Mouse (Mus musculus) layer of hippocampus, adult 2 months (tissue): Measurements from ENCODE around the gene Asdurf. TPM values are rescaled to one million over a fixed set of nuclear protein-coding genes. Genes with fewer than 3 reads are reported as not detected.
"Not testable (repeated sequence)": the region's sequence is repeated elsewhere in the genome, so short reads cannot be mapped to it uniquely, and the experiment has no call there.

Source experiments
- DNase-seq, 2 experiments: peaks; one replicate each; pipeline ENCODE4 v3.0.0; 2022; ENCODE audit warnings: low spot score in 2 of 2
- H3K27ac ChIP-seq: fragments of 200-600 bp; 2 replicates; pipeline ENCODE4 v1.8.1; 2022
- H3K4me3 ChIP-seq: fragments of 200-600 bp; 2 replicates; pipeline ENCODE4 v1.8.1; 2022; ENCODE audit warnings: mild to moderate bottlenecking
- CTCF ChIP-seq: fragments of 200-600 bp; conservative IDR thresholded peaks from 2 replicates; pipeline ENCODE4 v1.8.1; 2022; ENCODE audit warnings: antibody characterized with exemption, mild to moderate bottlenecking, moderate library complexity
- long read RNA-seq, 2 experiments: library from polyadenylated mRNA; stranded (forward); transcript quantifications; one replicate each; pipeline ENCODE4 v2.0.0; 2021; ENCODE audit warnings: borderline mapping rate in 2 of 2
- total RNA-seq, 2 experiments: library from RNA; stranded (reverse); gene quantifications; 2 replicates each; pipeline ENCODE4 v1.2.3; 2021

Asdurf gene
- total RNA-seq: 1 to 10 TPM in 1 of 2 experiments, not detected in 1; 2.9 TPM
- long read RNA-seq, experiment 1: 0 reads
- long read RNA-seq, experiment 2: 0 reads

DNA sequence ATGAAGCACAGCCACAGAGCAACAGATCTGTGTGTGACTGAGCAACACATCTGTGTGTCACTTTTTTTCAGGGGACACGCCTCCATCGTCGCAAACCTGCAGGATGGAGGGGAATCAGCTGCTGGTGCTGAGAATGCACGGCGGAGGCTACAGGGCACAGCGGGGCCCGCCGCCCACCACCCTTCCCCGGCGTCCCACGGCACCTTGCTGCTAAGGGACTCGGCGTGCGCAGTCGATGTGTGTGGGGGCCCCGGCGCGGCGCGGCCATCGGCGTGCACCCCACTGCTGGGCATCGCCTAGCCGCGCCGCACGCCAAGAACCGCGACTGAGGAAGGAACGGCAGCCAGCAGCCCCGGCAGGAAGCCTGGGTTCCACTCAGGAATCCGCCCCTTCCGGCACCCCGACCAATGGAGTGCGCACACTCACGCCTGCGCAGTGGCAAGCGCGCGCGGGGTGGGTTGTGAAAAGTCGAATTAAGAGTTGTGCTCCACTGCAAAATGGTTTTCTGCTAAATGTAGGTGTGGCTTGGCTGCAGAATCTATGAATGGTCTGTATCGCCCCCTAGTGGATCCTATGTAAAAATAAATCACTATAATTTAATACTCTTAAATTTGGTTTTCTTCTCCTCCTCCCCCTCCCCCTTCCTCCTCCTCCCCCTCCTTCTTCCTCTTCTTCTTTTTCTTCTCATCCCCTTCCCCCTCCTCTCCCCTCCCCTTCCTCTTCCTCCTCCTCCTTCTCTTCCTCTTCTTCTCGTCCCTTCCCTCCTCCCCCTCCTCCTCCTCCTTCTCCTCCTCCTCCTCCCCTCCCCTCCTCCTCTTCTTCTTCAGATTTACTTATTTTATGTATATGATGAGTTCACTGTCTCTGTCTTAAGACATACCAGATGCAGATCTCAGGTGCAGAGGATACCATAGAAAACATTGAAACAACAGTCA lies at the start of gene Asdurf, which contains the start of the genes Gm28551 and Asnsd1:
Gene Asdurf, minus strand, starts transcription at position 293 of the 935 bp plus-strand sequence.
Gene Gm28551, minus strand, starts transcription at position 341 of the 935 bp plus-strand sequence.
Gene Asnsd1, minus strand, starts transcription at position 426 of the 935 bp plus-strand sequence.
- TF ChIP-seq CTCF: peak; percentile 81
- peak within 1 kb of the TSS; percentile 93 for H3K27ac ChIP-seq
- H3K4me3 ChIP-seq: peak within 1 kb of the TSS; percentile 88
- peak; percentile 97 to 98 for DNase-seq

DNA sequence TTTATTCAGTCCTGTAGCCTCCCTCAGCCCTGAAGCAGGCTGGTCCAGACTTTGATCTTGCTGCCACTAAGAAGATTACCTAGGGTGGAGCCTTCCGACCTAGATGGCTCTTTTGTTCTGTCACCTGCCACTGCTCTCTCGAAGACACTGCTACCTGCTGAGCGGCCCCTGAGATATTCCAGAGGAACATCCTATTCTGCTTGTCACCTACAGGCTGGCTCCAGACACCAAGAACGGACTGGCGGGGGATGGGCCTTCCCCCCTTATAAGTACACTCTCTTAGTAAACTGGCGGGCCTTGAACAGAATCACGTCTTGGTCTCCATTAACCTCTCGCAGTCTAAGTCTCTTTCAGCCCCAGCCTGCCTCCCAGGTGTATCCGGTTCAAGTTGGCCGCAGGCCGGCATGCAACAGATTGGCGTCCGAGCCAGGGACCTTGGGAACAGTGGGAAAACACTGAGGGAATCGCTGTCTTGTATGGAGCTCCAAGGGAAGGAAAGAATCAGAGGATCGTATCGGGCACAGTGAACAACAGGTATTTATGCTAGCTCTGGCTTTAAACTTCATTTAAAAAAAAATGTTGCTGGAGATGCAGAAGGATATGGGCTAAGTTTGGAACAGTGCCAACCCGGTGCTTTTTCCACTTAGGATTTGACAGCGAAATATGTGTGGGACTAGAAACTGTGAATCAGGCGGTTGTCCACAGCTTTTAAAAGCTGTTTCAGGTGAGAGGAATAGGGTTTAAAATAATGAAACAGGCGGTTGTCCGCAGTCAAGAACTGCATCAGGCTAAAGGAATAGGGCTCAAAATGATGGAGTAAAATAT lies 41.7 kb upstream of the Asdurf start:
- H3K4me3 ChIP-seq: not testable (repeated sequence)
- peak in 1 of 2 experiments; percentile 7 for DNase-seq

DNA sequence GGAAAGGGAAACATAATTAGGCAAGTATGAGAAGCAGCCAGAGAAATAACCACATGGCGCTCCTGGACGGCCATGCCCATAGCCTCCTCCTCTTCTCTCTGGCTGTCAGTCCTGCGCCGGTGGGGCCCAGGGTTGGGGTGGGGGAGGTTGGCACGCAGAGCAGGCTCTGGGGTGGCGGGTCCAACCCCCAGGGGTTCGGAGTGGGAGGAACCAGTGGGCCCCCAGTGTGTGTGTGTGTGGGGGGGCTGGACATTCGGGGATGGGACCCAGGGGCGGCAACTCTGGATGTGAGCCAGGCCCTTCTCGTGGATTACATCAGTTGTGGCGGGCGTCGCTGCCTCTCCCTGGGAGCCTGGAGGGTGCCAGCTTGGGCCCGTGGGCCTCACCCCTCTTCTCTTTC lies 36.3 kb upstream of the Asdurf start:
- Histone ChIP-seq H3K4me3 (no peak overlapping the region), H3K27ac (no peak overlapping the region)
- DNase-seq: no peak
- TF ChIP-seq CTCF: no peak

More for the DNA sequence above, 41.7 kb upstream of the Asdurf start:
- H3K27ac ChIP-seq: not testable (repeated sequence)

DNA sequence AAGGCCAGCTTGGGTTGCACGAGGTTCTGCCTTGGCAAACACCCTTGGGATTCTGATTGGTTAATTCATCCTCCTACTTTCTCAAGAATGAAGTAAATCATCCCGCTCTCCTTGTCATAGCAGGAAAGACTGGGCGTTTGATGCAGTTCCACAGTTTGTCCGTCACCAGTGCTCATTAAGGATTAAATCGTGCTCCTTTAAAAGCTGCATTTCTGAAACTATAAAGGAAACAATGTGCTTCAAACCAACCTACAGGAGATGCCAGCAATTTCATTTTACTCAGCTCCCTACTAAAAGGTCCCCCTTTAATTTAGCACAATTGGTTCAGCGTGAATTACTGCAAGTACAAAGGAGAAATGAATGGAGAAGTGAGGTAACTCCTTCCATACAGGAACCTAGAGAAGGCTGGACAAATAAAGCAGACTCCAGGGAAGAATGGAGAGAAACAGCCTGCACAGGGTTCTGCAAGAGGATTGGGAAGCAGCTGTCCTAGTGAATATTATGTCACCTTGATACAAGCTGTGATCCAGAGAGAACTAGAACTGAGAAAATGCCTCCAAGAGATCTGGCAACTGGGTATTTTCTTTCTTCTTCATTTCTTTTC lies 31.8 kb upstream of the Asdurf start:
- Histone ChIP-seq H3K4me3 (no peak overlapping the region), H3K27ac (no peak overlapping the region)
- no peak for TF ChIP-seq CTCF
- no peak for DNase-seq

DNA sequence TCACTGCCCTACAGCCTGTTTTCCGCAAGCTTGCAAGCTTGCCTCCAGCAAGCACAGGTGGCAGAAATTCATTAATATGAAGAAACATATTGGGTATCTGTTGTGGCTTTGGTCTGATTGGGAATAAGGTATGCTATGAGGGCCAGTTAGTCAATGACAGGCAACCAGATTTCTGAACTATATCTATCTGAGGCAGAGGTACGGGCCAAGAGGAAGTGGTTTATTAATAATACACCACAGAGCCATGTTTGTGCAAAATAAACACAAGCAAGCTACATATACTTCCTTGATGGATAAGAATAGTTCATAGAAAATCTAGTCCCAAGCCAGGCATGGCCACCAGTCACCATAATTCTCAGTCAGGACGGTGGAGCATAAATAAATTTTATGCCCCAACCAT lies 25.3 kb upstream of the Asdurf start:
- Histone ChIP-seq H3K4me3 (no peak overlapping the region), H3K27ac (no peak overlapping the region)
- no peak for TF ChIP-seq CTCF
- DNase-seq: no peak

DNA sequence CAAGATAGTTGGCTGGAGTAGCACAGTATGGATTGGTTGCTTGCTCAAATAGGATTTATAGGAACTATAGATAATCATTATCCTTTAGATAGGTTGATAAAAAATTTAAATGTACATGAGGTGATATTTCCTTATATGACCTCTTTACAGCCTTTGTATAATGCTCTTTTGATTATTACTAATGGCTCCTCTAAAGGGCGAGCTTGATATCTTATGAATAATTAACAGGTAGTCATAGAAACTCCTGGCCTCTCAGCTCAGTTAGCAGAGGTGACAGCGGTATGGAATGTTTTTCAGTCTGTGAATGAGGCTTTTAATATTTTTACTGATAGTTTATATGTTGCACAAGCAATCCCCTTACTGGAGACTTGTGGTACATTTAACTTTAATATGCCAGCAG lies 23.5 kb upstream of the Asdurf start:
- H3K27ac ChIP-seq, DNase-seq, H3K4me3 ChIP-seq: not testable (repeated sequence)

DNA sequence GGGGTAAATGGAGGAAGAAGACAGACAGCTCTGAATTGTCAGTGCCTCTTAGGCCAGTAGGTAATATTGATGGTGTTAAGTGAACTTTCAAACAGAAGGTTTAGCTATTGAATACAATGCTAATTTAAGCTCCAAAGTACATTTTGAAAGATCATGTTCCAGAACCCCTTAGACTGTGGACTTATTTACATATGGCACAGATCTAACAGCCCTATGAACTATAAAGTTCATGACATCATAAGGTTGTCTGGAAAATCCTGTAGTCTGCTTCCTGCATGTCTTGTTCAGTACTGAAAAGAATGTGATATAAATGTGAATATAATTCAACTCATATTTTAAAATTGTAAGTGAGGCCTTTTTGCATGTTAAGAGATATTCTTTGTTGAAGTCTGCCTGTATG lies 6.6 kb upstream of the Asdurf start:
- Histone ChIP-seq H3K27ac (no peak overlapping the region), H3K4me3 (no peak overlapping the region)
- no peak for DNase-seq
- no peak for TF ChIP-seq CTCF

DNA sequence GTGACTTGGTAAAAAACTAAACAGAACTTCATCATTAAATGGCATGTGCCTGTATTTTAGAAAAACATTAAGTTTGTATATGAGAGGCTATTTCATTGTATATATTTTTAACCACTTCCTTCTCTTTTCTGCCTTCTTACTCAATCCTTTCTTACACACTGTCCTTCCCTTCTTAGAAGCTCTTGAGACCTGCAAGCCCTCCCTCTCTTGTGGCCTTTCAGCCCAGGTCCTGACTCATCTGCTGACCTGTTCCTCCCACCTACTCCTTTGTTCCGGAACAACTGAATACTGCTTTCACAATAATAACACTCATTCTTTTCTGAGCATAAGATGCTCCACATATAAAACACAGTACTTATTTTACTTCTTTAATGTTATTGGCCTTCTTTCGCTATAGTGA lies 11.3 kb downstream of the Asdurf start:
- Histone ChIP-seq H3K4me3 (no peak overlapping the region), H3K27ac (no peak overlapping the region)
- DNase-seq: no peak
- no peak for TF ChIP-seq CTCF

DNA sequence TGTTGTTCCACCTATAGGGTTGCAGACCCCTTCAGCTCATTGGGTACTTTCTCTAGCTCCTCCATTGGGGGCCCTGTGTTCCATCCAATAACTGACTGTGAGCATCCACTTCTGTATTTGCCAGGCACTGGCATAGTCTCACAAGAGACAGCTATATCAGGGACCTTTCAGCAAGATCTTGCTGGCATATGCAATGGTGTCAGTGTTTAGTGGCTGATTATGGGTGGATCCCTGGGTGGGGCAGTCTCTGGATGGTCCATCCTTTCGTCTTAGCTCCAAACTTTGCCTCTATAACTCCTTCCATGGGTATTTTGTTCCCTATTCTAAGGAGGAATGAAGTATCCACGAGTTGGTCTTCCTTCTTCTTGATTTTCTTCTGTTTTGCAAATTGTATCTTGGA lies 15.0 kb downstream of the Asdurf start:
- H3K27ac ChIP-seq: not testable (repeated sequence)

DNA sequence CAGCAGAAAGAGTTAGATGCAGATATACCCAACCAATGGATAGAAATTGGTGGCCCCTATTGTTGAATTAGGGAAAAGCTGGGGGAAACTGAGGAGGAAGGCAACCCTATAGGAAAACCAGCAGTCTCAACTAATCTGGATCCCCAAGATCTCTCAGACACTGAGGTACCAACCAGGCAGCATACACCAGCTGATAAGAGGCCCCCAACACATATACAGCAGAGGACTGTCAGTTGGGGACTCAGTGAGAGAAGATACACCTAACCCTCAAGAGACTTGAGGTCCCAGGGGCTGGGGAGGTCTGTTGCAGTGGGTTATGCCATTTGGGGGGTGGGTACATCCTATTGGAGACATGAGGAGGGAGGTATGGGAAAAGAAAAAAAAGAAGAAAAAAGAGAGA lies 17.0 kb downstream of the Asdurf start:
- H3K4me3 ChIP-seq: no peak overlapping the region
- DNase-seq: no peak
- TF ChIP-seq CTCF: no peak

More for the DNA sequence above, 15.0 kb downstream of the Asdurf start:
- DNase-seq, H3K4me3 ChIP-seq: not testable (repeated sequence)

DNA sequence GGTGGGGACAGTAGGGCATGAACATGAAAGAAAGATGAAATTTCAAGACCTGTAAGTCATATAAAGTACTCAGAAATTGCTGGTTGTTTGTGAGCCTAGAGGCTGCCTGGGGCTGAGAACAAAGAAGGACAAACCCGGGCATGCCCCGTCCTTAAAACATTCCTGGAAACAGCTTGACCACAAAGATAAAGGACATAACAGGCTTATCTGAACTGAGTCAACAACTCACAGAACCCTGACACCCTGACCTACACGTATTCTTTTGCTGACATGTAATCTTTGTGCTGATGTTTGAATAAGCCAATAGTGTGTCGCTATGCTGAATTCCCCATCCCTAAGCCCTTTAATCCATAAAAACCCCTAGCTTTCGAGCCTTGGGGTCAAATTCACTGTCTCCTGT lies 18.9 kb downstream of the Asdurf start:
- not testable (repeated sequence) for H3K27ac ChIP-seq, H3K4me3 ChIP-seq, DNase-seq

More for the DNA sequence above, 17.0 kb downstream of the Asdurf start:
- no peak overlapping the region for H3K27ac ChIP-seq

DNA sequence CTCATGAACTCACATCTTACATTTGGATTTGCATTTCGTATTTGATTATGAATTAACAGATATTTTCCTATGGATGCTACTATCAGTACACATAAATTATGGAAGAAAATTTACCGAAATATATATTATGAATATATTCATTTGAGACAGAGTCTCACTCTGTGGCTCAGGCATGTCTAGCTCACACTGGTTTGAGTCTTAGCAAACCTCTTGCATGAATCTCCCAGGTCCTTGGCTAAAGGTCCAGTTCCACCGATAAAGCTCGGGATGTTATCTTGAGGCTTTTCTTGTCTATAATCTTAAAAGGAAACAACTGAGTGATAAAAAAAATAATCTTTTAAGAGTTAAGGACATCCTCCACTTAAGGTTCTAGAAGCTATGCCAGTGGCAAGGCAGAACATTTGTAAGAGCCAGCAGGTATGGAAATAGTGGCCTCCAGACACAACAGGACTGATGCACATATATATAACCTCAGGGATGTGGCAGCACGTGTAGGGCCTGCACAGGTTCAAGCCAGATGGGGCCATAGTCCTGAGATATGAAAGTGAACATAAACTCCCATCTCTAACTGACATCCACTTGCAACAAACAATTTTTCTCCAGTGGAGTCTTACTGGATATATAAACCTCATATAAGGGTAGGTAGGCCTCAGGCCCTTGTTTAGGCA lies 27.5 kb downstream of the Asdurf start:
- H3K27ac ChIP-seq: no peak overlapping the region
- no peak for TF ChIP-seq CTCF
- DNase-seq: no peak
- H3K4me3 ChIP-seq: no peak overlapping the region

DNA sequence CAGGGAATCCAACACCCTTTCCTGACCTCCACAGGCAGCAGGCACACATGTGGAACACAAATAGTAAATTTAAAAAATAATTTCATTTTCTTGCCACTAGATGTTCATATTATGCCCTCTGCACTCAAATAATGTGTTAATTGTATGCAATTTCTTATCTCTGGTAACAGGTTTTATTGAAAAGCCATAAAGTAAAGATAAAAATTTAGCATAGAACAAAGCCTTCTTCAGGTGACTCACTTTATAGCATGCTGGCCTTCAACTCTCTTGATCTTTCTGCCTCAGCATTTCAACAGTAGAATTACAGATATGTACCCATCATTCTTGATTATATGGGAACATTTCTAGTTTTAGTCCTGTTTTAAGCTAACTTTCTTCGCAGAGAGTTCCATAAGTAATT lies 28.1 kb downstream of the Asdurf start:
- Histone ChIP-seq H3K27ac (no peak overlapping the region), H3K4me3 (no peak overlapping the region)
- TF ChIP-seq CTCF: no peak
- DNase-seq: no peak
